Mouse (Mus musculus): ENCODE results near the gene Dhtkd1. TPM values are rescaled to one million over a fixed set of nuclear protein-coding genes. Genes with fewer than 3 reads are reported as not detected.

Gene Dhtkd1
- total RNA-seq, 1 experiment from 2014 or later, result 0.35 TPM

DNA sequence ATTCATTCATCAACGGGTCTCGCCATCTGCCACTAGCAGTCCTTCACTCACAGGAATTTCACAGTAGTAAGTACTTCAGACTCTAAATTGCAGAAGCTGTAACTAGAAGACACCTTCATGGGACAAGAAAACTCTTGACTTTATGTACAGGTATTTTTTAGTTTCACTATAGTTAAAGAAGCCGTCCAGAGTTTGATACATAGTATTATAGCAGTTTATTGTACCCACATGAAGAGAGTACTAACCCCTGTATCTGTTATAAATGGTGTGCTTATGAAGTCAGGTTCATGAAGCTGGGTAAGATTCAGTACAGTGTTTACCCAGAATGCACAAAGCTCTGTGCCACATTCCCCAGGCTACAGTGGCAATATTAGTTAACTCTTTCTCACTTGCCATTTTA, 79.8 kb downstream of the Dhtkd1 start, which contains the start of gene Gm13199:
Gene Gm13199, minus strand, starts transcription at position 101 of the 400 bp plus-strand sequence.
- no peak for ATAC-seq (ENCODE audit: extremely low read depth, insufficient number of reproducible peaks, low FRiP score, poor library complexity, severe bottlenecking)

DNA sequence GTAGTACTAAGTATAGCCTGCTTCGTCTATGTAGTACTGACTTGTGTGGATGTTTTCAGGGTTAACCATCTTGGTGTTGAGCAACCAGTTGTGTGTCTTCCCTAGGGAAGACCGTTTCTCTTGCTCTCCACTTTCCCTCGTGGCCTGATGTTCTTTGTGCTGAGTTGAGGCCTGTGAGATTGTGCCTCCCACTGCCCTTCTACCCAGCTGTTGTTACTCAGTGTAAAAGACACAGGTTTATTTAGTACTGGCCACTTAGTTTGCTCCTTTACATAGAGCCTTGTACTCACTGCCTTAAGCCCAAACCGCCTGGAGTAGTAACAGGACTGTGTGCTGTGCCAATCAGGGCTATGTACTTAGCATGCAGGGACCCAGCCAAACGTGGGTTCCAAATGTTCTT, 90.7 kb downstream of the Dhtkd1 start:
- ATAC-seq (ENCODE audit: extremely low read depth, insufficient number of reproducible peaks, low FRiP score, poor library complexity, severe bottlenecking), result no peak

DNA sequence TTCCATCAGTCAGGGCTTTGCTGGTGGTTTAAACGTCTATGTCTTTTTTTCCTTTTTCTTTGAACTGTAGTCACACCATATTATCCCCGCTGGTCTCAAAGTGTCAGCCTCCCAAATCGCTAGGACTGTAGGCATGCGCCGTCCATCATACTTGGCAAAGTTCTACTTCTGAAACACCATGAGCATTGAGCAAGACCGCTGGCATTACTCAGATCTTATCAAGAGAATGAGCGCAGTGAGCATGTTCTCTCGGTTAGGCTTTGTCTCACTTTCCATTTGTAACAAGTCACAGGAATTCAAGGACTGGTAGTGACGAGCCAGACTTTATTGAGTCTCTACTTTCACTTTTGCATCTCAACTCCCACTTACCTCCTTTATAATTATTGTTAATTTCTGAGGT, 91.5 kb downstream of the Dhtkd1 start:
- no peak for ATAC-seq (ENCODE audit: extremely low read depth, insufficient number of reproducible peaks, low FRiP score, poor library complexity, severe bottlenecking)

Other genes with a start within 250 kb of the Dhtkd1 start
- gene Camk1d, start 228.3 kb downstream of the Dhtkd1 start, total RNA-seq (2017), result 35.4 and 41.3 TPM in 2 replicates
- 14.5 and 19.5 TPM in 2 replicates for gene Nudt5, start 97.8 kb downstream of the Dhtkd1 start, total RNA-seq (2017)
- gene Cdc123, start 97.6 kb downstream of the Dhtkd1 start, total RNA-seq (2017), result 65.6 and 110 TPM in 2 replicates
- gene Gm13199, start 79.9 kb downstream of the Dhtkd1 start, total RNA-seq (2017), result 2.0 and 5.2 TPM in 2 replicates
- 13.0 and 16.5 TPM in 2 replicates for gene Sec61a2, start 47.4 kb downstream of the Dhtkd1 start, total RNA-seq (2017)
- gene Upf2, start 8.7 kb upstream of the Dhtkd1 start, total RNA-seq (2017), result 62.4 and 76.5 TPM in 2 replicates
- gene Proser2, start 187.4 kb upstream of the Dhtkd1 start, total RNA-seq (2017), result 0.25 and 0.47 TPM in 2 replicates

Data from neutrophil, adult 5-6 weeks (primary cell).